Mouse (Mus musculus) forebrain, postnatal 0 days (tissue): ENCODE results near the gene Mapkbp1. TPM values are rescaled to one million over a fixed set of nuclear protein-coding genes. Genes with fewer than 3 reads are reported as not detected.

Source experiments
- ATAC-seq: fragments of 200-750 bp; cut with Nextera tagmentation; 2 replicates; pipeline ENCODE4 v1.8.0; 2017; ENCODE audit warnings: mild to moderate bottlenecking, moderate library complexity
- DNase-seq: peaks from one replicate; pipeline ENCODE4 v3.0.0-alpha.2; 2015
- H3K27ac ChIP-seq: fragments of 300-500 bp; sonication (generic); 2 replicates; pipeline ENCODE4 v1.5.1; 2014; ENCODE audit warnings: low read depth, mild to moderate bottlenecking, antibody characterized with exemption, low read length, moderate library complexity, mixed read lengths
- H3K27me3 ChIP-seq: fragments of 300-500 bp; sonication (generic); 2 replicates; pipeline ENCODE4 v1.6.1; 2014; ENCODE audit warnings: mild to moderate bottlenecking, low read length, mixed read lengths; ENCODE audit not compliant: insufficient read depth
- H3K36me3 ChIP-seq: fragments of 300-500 bp; sonication (generic); 2 replicates; pipeline ENCODE4 v1.6.1; 2014; ENCODE audit warnings: mild to moderate bottlenecking, moderate library complexity; ENCODE audit not compliant: insufficient read depth
- H3K4me1 ChIP-seq: fragments of 300-500 bp; sonication (generic); 2 replicates; pipeline ENCODE4 v1.6.1; 2014; ENCODE audit warnings: antibody characterized with exemption; ENCODE audit not compliant: insufficient read depth
- H3K4me2 ChIP-seq: fragments of 300-500 bp; sonication (generic); 2 replicates; pipeline ENCODE4 v1.6.1; 2014; ENCODE audit warnings: low read depth, mild to moderate bottlenecking, moderate library complexity
- H3K4me3 ChIP-seq: fragments of 300-500 bp; sonication (generic); 2 replicates; pipeline ENCODE4 v1.5.1; 2014; ENCODE audit warnings: low read depth, low read length, mixed read lengths
- H3K9ac ChIP-seq: fragments of 300-500 bp; sonication (generic); 2 replicates; pipeline ENCODE4 v1.6.1; 2014; ENCODE audit warnings: mild to moderate bottlenecking
- H3K9me3 ChIP-seq: fragments of 300-500 bp; sonication (generic); 2 replicates; pipeline ENCODE4 v1.6.1; 2016; ENCODE audit warnings: low read length
- CTCF ChIP-seq: sonication (generic); IDR thresholded peaks from 2 replicates; pipeline ENCODE4 v1.5.1; 2016; ENCODE audit warnings: antibody characterized with exemption, control low read depth, low read depth
- WGBS: fragments of 180-500 bp; shearing (Covaris S2); extraction: QIAGEN DNeasy Blood & Tissue Kit; methylation state at CpG from one replicate; pipeline ENCODE4 v1.1.7; 2014; 5-methylcytosine and 5-hydroxymethylcytosine counted together
- polyA plus RNA-seq: library from polyadenylated mRNA; unstranded; fragments of >200 nt; fragmentation: Nextera tagmentation; extraction: Ambion mirVana; gene quantifications from 2 replicates; pipeline ENCODE4 v1.2.1, GENCODE M21; 2015
- total RNA-seq: library from RNA; depleted of rRNA; stranded (reverse); fragments of >200 nt; gene quantifications from 2 replicates; pipeline ENCODE4 v1.2.3, GENCODE M21; 2014

Mapkbp1 gene
- total and polyA plus RNA-seq, 2 experiments from 2014 or later, result 7.4 to 42.5 TPM

DNA sequence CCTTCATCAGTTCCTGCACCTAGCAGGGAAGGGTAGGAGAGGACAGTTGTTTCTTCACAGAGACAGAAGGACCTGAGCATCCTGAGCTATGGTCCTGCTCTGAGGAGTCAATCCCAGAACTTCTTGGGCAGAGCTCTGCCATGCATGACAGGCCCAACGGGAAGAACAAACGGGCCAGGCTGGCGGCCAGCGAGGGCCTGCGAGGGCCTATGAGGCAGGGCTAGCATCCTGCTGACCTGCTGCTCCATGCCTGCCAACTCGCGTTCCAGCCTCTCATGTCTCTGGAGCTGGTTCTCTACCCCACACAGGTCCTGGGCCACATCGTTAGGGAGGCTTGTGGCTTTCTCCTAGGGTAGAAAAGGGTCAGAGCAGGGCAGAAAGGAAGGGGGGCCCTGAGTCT, 89.7 kb downstream of the Mapkbp1 start:
- ATAC-seq (no peak), DNase-seq (no peak)
- Histone ChIP-seq H3K27ac (no peak overlapping the region), H3K27me3 (no peaks in the 10 kb centered on the region), H3K4me3 (no peak overlapping the region), H3K36me3 (no peaks in the 10 kb centered on the region), H3K9me3 (no peaks in the 10 kb centered on the region), H3K9ac (no peak overlapping the region), H3K4me1 (no peaks in the 10 kb centered on the region), H3K4me2 (no peak overlapping the region)
- WGBS, result 84% methylated on average over 8 of the region's 8 CpGs
- TF ChIP-seq CTCF, result no peak

DNA sequence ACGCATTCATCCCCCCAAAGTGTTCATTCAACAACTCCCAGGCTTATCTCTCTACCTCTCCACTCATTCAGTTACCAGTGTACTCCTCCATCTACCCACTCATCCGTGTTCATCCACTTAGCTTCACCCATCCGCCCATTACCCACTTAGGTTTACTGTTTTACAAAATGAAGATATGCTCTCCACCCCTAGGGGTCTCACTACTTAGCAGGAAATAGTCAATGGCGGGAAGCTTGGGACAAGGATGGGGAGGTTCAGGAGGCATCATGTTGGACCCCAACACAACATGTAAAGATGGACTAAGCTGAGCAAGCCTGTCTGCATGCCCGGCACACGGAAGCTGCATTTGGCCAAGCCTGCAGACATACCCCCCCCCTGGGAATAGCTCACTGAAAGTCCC, 92.1 kb downstream of the Mapkbp1 start:
- H3K27ac ChIP-seq, result no peak overlapping the region
- H3K27me3 ChIP-seq, result no peaks in the 10 kb centered on the region
- H3K9me3 ChIP-seq, result no peaks in the 10 kb centered on the region
- WGBS, result 87% methylated on average over 6 of the region's 6 CpGs
- no peak overlapping the region for H3K4me3 ChIP-seq
- no peak overlapping the region for H3K9ac ChIP-seq
- no peak for DNase-seq
- H3K4me2 ChIP-seq, result no peak overlapping the region
- peaks cover 4% of the 10 kb centered on the region; the same call in 1 of the 2 replicates for H3K4me1 ChIP-seq
- H3K36me3 ChIP-seq, result no peaks in the 10 kb centered on the region
- peak; percentile 32; the same call in 1 of the 2 replicates for TF ChIP-seq CTCF
- ATAC-seq, result no peak

DNA sequence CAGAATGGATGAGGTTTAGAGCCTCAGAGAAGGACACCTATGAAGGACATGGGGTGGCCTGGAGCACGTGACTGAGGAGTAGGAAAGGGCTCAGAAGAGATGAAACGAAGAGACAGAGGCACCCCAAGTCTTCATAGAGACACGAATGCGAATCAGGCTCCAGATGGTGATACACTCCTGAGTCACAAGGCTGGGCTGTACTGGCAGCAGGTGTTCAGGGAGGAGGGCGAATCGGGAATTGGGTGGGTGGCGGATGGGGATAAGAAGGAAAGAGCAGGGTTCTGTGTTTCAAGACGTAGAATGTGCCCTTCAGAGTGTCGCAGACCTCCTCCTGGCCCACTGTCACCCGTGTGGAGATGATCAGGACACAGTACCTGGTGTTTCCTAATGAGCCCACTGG, 92.7 kb downstream of the Mapkbp1 start:
- DNase-seq (no peak), ATAC-seq (no peak)
- H3K4me1 ChIP-seq, result peaks cover 4% of the 10 kb centered on the region; the same call in 1 of the 2 replicates
- no peaks in the 10 kb centered on the region for H3K27me3 ChIP-seq
- no peaks in the 10 kb centered on the region for H3K9me3 ChIP-seq
- H3K27ac ChIP-seq, result no peak overlapping the region
- no peak overlapping the region for H3K4me3 ChIP-seq
- no peaks in the 10 kb centered on the region for H3K36me3 ChIP-seq
- H3K9ac ChIP-seq, result no peak overlapping the region
- H3K4me2 ChIP-seq, result no peak overlapping the region
- no peak for TF ChIP-seq CTCF
- 95% methylated on average over 10 of the region's 10 CpGs for WGBS

DNA sequence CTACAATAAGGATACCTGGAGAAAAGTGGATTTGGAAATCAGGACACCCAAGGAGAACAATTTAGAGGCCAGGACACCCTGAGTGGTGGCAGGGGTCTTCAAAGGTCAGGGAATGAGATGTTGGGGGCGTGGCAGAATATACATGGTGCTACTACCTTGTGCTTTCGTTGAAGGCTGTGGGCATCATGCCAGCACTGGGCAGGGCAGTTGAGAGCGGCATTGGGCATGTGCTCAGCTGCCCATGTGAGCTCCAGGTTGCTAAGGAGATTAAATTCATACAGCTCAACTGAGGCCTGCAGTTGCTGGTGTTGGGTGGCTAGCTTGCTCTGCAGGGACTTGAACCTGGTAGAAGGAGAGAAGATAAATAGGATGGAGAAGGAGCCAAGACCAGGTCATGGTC, 93.7 kb downstream of the Mapkbp1 start:
- Histone ChIP-seq H3K9me3 (no peaks in the 10 kb centered on the region), H3K9ac (no peak overlapping the region), H3K4me1 (peaks cover 4% of the 10 kb centered on the region; the same call in 1 of the 2 replicates), H3K4me2 (no peak overlapping the region), H3K27ac (no peak overlapping the region), H3K4me3 (no peak overlapping the region), H3K27me3 (no peaks in the 10 kb centered on the region), H3K36me3 (no peaks in the 10 kb centered on the region)
- ATAC-seq (no peak), DNase-seq (no peak)
- 72% methylated on average over 3 of the region's 3 CpGs for WGBS
- no peak for TF ChIP-seq CTCF

DNA sequence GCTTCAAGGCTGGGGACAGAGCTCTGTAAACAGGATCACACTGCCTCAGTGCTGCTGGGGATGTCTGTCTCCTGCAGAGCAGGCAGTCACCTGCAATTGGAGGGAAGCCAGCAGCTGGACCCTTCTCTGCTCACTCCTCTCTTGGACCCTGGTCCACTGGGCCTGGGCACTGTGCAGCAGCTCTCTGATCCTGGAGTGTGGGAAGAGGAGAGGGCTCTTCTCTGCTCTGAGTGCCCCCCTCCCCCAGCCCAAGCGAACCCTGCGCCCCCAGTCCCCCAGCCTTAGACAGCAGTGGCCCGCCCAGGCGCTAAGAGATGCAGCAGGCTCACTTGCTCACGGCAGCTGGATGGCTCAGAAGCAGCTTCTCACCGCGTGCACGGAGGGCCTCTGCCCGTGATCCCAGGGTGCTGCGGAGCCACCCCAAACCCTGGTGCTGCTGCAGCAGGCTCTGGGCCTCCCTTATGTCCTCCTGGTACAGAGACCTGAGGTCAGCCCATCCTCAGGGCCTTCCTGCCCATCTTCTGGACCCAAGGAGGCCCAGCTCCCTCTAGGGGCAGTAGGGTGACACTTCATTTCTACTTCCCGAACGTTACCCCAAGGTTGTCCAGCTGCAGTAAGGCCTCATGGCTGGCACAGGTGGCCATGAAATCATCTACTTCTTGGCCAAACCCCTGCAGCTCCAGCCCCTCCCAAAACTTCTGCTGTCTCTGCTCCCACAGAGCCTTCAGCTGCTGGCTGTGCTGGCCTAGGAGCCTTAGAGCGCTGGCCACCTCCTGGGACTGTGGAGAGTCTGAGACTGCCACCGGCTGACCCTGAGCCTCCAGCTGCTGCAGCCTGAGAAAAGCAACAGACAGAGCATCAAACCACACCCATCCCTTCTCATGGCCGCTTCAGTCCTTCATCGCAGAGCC, 96.3 kb downstream of the Mapkbp1 start:
- no peaks in the 10 kb centered on the region for H3K27me3 ChIP-seq
- ATAC-seq, result peak; percentile 50
- no peaks in the 10 kb centered on the region for H3K9me3 ChIP-seq
- no peak overlapping the region for H3K27ac ChIP-seq
- peak; percentile 31 for DNase-seq
- H3K4me1 ChIP-seq, result peaks cover 4% of the 10 kb centered on the region; the same call in 1 of the 2 replicates
- H3K36me3 ChIP-seq, result no peaks in the 10 kb centered on the region
- H3K4me2 ChIP-seq, result no peak overlapping the region
- no peak overlapping the region for H3K9ac ChIP-seq
- no peak overlapping the region for H3K4me3 ChIP-seq
- peak; percentile 70 for TF ChIP-seq CTCF
- 44% methylated on average over 16 of the region's 16 CpGs for WGBS

DNA sequence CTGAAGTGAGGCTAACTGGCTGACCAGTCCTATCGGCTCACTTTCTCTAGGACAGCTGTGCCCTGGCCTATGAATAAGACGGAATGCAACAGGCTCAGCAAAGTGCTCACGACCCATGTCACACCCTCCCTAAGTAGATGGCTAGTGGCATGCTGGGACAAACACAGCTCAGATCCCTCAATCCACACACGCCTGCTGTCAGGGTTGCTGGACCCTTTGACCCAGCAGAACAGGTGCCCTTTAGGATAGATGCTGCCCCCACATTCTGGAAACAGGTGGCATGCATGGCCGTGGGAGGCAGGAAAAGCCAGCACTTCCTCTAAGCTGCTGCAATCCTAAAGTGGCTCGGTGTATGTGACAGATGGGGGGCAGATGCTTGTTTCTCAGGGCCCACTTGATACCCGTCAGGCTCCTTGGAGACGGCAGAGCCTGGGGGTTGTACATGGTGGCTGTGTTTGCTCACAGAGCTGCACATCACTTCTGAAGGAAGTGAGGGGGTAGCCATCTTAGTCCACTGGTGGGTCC, 97.0 kb downstream of the Mapkbp1 start:
- H3K4me1 ChIP-seq, result peaks cover 4% of the 10 kb centered on the region; the same call in 1 of the 2 replicates
- WGBS, result 62% methylated on average over 8 of the region's 8 CpGs
- no peaks in the 10 kb centered on the region for H3K36me3 ChIP-seq
- no peak overlapping the region for H3K9ac ChIP-seq
- H3K4me3 ChIP-seq, result no peak overlapping the region
- no peak for TF ChIP-seq CTCF
- H3K27ac ChIP-seq, result no peak overlapping the region
- DNase-seq (peak; percentile 43), ATAC-seq (peak; percentile 64)
- no peak overlapping the region for H3K4me2 ChIP-seq
- no peaks in the 10 kb centered on the region for H3K27me3 ChIP-seq
- H3K9me3 ChIP-seq, result no peaks in the 10 kb centered on the region

DNA sequence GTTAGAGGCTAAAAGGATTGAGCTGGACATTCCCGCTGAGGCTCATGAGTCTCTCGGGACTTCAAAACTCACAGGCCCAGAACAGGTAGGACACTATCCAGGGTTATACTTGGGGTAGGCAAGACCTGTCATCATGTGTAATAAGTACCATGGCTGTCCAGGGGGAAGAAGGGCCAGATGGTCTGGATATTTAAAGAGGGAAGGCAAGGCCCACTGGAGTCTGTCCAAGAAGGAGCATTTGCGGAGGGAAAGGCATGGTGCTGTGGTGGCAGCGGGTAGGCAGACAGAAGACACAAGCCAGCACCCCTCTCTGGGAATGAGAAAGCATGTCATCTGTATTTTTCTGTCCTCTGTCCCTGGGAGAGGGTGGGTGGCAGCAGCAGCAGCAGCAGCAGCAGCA, 101.6 kb downstream of the Mapkbp1 start:
- no peak for TF ChIP-seq CTCF
- WGBS, result 91% methylated on average over 4 of the region's 4 CpGs
- Histone ChIP-seq H3K9ac (no peak overlapping the region), H3K27me3 (peaks cover 10% of the 10 kb centered on the region), H3K4me2 (no peak overlapping the region), H3K27ac (no peak overlapping the region), H3K9me3 (no peaks in the 10 kb centered on the region), H3K4me3 (no peak overlapping the region), H3K36me3 (no peaks in the 10 kb centered on the region), H3K4me1 (no peaks in the 10 kb centered on the region; the same call in 1 of the 2 replicates)
- ATAC-seq (no peak), DNase-seq (no peak)
